Mouse (Mus musculus): Measurements from ENCODE around the gene Vmn1r152. TPM values are rescaled to one million over a fixed set of nuclear protein-coding genes. Genes with fewer than 3 reads are reported as not detected.
"Not testable (repeated sequence)": the region's sequence is repeated elsewhere in the genome, so short reads cannot be mapped to it uniquely, and the experiment has no call there.

Vmn1r152 gene
- polyA plus RNA-seq (2015; fragmentation: Nextera tagmentation; extraction: Ambion mirVana) = not detected in 2 replicates

GRCm38 (mm10) chr7:22522667-22523066 lies at the start of gene Vmn1r152:
Gene Vmn1r152, plus strand, starts transcription at chr7:22522967.
- H3K27me3 ChIP-seq; H3K9ac ChIP-seq; H3K9me3 ChIP-seq (replicated peaks); H3K4me2 ChIP-seq; H3K27ac ChIP-seq; H3K36me3 ChIP-seq; ATAC-seq (replicated peaks; ENCODE audit: low FRiP score); H3K4me1 ChIP-seq; H3K4me3 ChIP-seq (replicated peaks): not testable (repeated sequence)
- no CpG with 5 or more reads among the region's 3 CpGs for WGBS

DNA sequence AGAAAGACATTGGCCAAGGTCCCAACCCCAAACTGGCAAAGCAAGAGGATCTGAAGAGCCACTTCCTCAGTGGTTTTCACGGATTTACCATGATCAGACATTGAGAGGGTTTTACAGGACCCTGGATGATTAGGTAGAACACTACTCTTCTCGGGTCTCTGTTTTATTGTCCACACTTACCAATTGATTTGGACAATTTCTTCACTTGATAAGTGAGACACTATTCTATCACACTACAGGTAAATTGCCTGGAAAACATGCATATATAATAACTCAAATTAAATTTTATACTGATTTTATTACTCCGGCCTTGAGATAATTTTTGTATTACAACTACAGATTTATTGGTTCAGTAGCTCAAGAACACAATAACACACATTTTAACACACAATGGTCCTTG lies 23.2 kb upstream of the Vmn1r152 start, which contains the start of gene Vmn1r151:
Gene Vmn1r151, minus strand, starts transcription at position 101 of the 400 bp plus-strand sequence.
- not testable (repeated sequence) for H3K4me1 ChIP-seq; H3K27me3 ChIP-seq; H3K9ac ChIP-seq; ATAC-seq (replicated peaks; ENCODE audit: low FRiP score); H3K27ac ChIP-seq; H3K36me3 ChIP-seq; H3K4me3 ChIP-seq (replicated peaks); H3K4me2 ChIP-seq; H3K9me3 ChIP-seq (replicated peaks)
- WGBS = 58% methylated on average over 2 of the region's 3 CpGs

- not testable (repeated sequence) for H3K4me2 ChIP-seq; H3K27me3 ChIP-seq; H3K4me1 ChIP-seq; H3K4me3 ChIP-seq (replicated peaks); H3K36me3 ChIP-seq; ATAC-seq (replicated peaks; ENCODE audit: low FRiP score); H3K27ac ChIP-seq; H3K9me3 ChIP-seq (replicated peaks); H3K9ac ChIP-seq
- no CpG with 5 or more reads among the region's 1 CpGs for WGBS
Observed at GRCm38 (mm10) chr7:22534787-22535186, 12.0 kb downstream of the Vmn1r152 start, which contains the start of gene Gm8677. Gene Gm8677, minus strand, starts transcription at chr7:22534887.

GRCm38 (mm10) chr7:22565243-22565642 lies 42.5 kb downstream of the Vmn1r152 start, which contains the start of gene Gm4201:
Gene Gm4201, minus strand, starts transcription at chr7:22565343.
- H3K4me3 ChIP-seq (replicated peaks); H3K9ac ChIP-seq: not testable (repeated sequence)

More at GRCm38 (mm10) chr7:22565243-22565642, 42.5 kb downstream of the Vmn1r152 start, which contains the start of gene Gm4201:
- ATAC-seq (replicated peaks; ENCODE audit: low FRiP score); H3K27me3 ChIP-seq; H3K27ac ChIP-seq; H3K9me3 ChIP-seq (replicated peaks); H3K4me2 ChIP-seq; H3K4me1 ChIP-seq; H3K36me3 ChIP-seq: not testable (repeated sequence)
- WGBS = no CpG with 5 or more reads among the region's 3 CpGs

Other genes starting within 250 kb of the Vmn1r152 start
- not detected in 2 replicates for gene Gm4187, start 193.2 kb upstream of the Vmn1r152 start, polyA plus RNA-seq (2015; fragmentation: Nextera tagmentation; extraction: Ambion mirVana)
- gene Gm8660, start 151.9 kb upstream of the Vmn1r152 start, polyA plus RNA-seq (2015; fragmentation: Nextera tagmentation; extraction: Ambion mirVana) = not detected in 2 replicates
- gene Vmn1r148, start 109.4 kb upstream of the Vmn1r152 start, polyA plus RNA-seq (2015; fragmentation: Nextera tagmentation; extraction: Ambion mirVana) = not detected in 2 replicates
- gene Vmn1r149, start 84.7 kb upstream of the Vmn1r152 start, polyA plus RNA-seq (2015; fragmentation: Nextera tagmentation; extraction: Ambion mirVana) = not detected in 2 replicates
- not detected in 2 replicates for gene Gm10665, start 58.9 kb upstream of the Vmn1r152 start, polyA plus RNA-seq (2015; fragmentation: Nextera tagmentation; extraction: Ambion mirVana)
- not detected in 2 replicates for gene Vmn1r151, start 23.3 kb upstream of the Vmn1r152 start, polyA plus RNA-seq (2015; fragmentation: Nextera tagmentation; extraction: Ambion mirVana)
- gene Gm8677, start 11.9 kb downstream of the Vmn1r152 start, polyA plus RNA-seq (2015; fragmentation: Nextera tagmentation; extraction: Ambion mirVana) = not detected in 2 replicates
- gene Gm4201, start 42.4 kb downstream of the Vmn1r152 start, polyA plus RNA-seq (2015; fragmentation: Nextera tagmentation; extraction: Ambion mirVana) = not detected in 2 replicates
- gene Gm4565, start 65.2 kb downstream of the Vmn1r152 start, polyA plus RNA-seq (2015; fragmentation: Nextera tagmentation; extraction: Ambion mirVana) = not detected in 2 replicates
- not detected in 2 replicates for gene Vmn1r155, start 135.1 kb downstream of the Vmn1r152 start, polyA plus RNA-seq (2015; fragmentation: Nextera tagmentation; extraction: Ambion mirVana)
- gene Gm8693, start 169.3 kb downstream of the Vmn1r152 start, polyA plus RNA-seq (2015; fragmentation: Nextera tagmentation; extraction: Ambion mirVana) = not detected in 2 replicates
- not detected in 2 replicates for gene Gm4567, start 196.7 kb downstream of the Vmn1r152 start, polyA plus RNA-seq (2015; fragmentation: Nextera tagmentation; extraction: Ambion mirVana)
- not detected in 2 replicates for gene Vmn1r157, start 238.7 kb downstream of the Vmn1r152 start, polyA plus RNA-seq (2015; fragmentation: Nextera tagmentation; extraction: Ambion mirVana)